Mouse (Mus musculus) brown adipose tissue, adult 24 weeks (tissue): ENCODE results near the gene Eif4e1b. TPM values are rescaled to one million over a fixed set of nuclear protein-coding genes. Genes with fewer than 3 reads are reported as not detected.
"Not testable (repeated sequence)": the region's sequence is repeated elsewhere in the genome, so short reads cannot be mapped to it uniquely, and the experiment has no call there.

Experiments used
- H3K27ac ChIP-seq: fragments of 200-500 bp; replicated peaks from 2 replicates; pipeline ENCODE4 v1.5.1; 2012; ENCODE audit warnings: low read depth, mild to moderate bottlenecking, low read length
- H3K4me1 ChIP-seq: fragments of 200-500 bp; 2 replicates; pipeline ENCODE4 v1.6.1; 2012; ENCODE audit warnings: low read length, mixed read lengths; ENCODE audit not compliant: control insufficient read depth, insufficient read depth, insufficient read length
- H3K4me3 ChIP-seq: fragments of 200-500 bp; 2 replicates; pipeline ENCODE4 v1.5.1; 2012; ENCODE audit warnings: low read depth, mild to moderate bottlenecking, low read length, moderate library complexity; ENCODE audit not compliant: insufficient read depth
- polyA plus RNA-seq: library from polyadenylated mRNA; stranded (reverse); fragments of >200 nt; gene quantifications from 2 replicates; pipeline ENCODE4 v1.2.4, GENCODE M21; 2012; ENCODE audit not compliant: missing spikeins, insufficient read depth, insufficient read length

Eif4e1b gene
- polyA plus RNA-seq, 1 experiment, result not detected

DNA sequence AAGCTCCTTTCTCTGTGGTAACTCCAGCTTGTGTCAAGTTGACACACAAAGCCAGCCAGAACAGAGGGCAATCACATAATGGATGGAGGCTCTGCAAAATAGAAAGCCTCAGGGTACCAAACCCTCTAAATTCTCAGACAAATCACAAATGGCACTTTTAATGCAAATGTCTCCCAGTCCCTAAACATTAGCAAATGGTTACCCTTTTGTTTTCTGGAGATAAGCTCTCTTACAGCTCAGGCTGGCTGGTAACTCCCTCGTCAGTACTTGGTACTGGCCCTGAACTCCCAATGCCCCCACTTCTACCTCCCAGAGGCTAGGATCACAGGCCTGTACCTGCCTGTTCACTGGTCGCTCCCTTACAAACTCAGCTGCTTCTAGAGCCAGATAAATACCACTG lies 563 bp upstream of the Eif4e1b start:
- Histone ChIP-seq H3K27ac (no peak overlapping the region), H3K4me3 (no peak overlapping the region), H3K4me1 (no peaks in the 10 kb centered on the region)

GRCm38 (mm10) chr13:54787591-54787990 lies 3.8 kb downstream of the Eif4e1b start:
- not testable (repeated sequence) for H3K4me3 ChIP-seq, H3K27ac ChIP-seq, H3K4me1 ChIP-seq

DNA sequence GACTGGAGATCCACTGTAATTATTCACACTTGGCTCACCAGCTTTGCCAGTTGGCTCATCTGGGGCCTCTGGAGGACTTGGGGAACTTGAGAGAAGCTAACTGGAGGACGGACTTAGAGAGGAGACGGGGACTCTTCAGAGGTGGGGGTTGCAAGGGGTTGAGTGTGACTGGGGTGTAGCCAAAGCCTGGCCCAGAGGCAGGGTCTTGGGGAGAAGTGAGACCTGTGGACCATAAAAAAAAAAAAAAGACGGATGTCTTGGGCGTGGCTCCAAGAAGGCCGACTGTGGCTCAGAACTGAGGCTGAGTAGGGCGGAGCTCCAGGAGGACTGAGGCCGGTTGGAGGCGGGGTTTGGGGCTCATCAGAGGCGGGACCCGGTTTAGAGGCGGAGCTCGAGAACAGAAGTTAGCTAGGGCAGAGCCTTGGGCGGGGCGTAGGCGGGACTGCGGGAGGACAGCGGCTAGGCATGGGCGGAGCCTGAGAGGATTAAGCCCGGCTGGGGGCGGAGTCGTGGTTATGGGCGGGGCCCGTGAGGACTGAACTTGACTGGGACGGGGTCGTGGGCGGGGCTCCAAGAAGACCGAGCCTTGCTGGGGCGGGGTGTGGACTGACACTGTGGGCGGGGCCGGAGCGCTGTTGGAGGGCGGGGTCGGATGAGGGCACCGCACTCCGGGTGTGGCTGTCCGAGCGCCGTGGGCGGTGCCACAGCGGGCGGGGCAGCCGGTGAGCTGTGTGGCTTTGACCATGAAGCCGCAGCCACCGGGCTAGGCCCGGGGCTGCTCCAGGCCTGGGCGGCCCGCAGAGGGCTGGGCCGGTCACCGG lies 5.2 kb downstream of the Eif4e1b start, which contains the start of gene Tspan17:
Gene Tspan17, plus strand, starts transcription at position 638 of the 821 bp plus-strand sequence.
- no peak within 1 kb of the TSS for H3K27ac ChIP-seq

DNA sequence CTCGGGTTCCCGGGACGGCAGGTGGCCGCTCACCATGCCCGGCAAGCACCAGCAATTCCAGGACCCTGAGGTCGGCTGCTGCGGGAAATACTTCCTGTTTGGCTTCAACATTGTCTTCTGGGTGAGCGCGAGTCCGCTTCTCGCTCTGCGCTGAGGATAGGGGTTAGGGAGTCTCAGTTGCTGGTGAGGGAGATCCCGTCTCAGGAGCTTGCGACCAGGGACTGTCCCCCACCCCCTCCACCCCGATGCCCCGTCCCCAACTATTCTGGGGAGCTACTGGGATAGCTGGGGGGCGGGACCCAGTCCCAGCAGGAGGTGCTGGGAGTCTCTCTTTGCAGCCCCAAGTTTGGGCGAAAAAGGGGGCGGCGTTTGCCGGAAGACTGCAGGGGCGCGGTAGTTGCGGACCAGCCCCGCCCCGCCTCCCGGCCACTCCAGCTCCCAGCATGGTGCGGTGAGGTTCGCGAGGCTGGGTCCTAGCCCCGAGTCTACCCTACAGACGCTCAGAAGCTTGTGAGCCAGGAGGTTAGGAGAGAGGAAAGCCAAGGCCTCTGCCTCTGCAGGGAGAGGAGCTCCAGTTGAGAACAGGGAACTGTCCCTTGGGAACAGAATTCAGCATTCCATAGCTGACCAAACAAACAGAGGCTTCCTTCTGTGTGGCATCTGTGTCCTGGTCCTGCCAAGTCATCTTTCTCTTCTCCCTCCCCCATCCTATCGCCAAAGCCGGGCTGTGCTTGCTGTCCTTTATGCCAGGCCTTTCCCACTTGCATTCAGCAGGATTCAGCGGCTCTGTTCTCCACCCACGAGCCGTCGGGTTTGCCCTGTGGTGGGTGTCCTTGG lies 6.0 kb downstream of the Eif4e1b start:
- H3K4me1 ChIP-seq, result peaks cover 5% of the 10 kb centered on the region
- no peak overlapping the region for H3K27ac ChIP-seq
- H3K4me3 ChIP-seq, result peak overlapping the region; percentile 90

More for the DNA sequence above, 5.2 kb downstream of the Eif4e1b start, which contains the start of gene Tspan17:
- H3K4me1 ChIP-seq, result peaks cover 5% of the 10 kb centered on the region
- H3K4me3 ChIP-seq, result peak within 1 kb of the TSS; percentile 90

DNA sequence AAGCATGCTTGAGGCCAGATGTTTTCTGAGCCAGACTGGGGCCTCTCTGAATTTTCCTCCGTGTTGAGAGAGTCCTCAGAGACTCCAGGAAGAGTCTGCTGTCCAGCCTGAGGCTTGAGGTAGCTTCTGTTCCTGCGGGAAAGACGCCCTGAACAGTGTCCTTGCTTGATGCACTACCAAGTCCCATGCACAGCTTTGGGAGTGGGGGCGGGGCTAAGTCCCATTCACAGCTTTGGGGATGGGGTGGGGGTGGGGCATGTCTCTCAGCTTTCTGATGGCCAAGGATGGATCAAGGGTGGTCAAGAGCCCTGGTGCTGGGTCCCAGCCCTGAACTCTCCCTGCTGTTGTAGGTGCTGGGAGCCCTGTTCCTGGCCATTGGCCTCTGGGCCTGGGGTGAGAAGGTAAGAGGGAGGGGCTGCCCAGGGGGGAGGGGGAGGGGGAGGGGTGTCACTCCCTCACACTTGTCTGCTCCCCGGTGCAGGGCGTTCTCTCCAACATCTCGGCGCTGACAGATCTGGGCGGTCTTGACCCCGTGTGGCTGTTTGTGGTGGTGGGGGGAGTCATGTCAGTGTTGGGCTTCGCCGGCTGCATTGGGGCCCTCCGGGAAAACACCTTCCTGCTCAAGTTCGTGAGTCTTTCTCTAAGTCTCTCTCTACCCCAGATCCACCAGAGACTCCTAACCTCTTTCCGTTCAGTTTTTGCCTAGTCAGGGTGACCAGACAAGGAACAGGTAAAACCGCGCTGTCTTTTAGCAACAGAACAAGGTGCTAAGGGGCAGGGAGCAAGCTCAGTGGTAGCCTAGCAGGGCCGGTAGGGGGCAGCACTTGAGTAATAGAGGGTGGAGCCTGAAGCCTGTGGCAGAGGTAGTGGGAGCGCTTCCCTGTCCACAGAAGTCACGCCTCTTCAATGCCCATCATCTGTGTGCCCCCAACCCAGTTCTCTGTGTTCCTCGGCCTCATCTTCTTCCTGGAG lies 8.7 kb downstream of the Eif4e1b start:
- H3K4me3 ChIP-seq, result no peak overlapping the region
- peaks cover 5% of the 10 kb centered on the region for H3K4me1 ChIP-seq
- H3K27ac ChIP-seq, result no peak overlapping the region

- Histone ChIP-seq H3K27ac (no peak overlapping the region), H3K4me1 (peaks cover 5% of the 10 kb centered on the region), H3K4me3 (no peak overlapping the region)
These were observed 10.3 kb downstream of the Eif4e1b start for GRCm38 (mm10) chr13:54794002-54794577.

DNA sequence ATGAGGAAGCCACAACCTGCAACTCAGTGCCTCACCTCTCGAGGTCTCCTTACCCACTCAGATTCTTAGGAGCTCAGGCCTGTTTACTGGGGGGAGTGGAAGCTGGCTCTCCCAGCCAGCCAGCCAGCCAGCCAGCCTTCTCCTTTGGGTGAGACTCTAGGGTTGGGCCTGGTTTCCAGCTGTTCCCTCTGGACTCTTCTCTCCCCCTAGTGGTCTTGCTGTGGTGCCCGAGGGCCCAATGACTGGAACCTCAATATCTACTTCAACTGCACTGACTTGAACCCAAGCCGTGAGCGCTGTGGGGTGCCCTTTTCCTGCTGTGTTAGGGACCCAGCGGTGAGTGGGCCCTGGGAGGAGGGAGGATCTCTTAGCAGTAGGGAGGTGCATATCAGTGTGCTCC lies 11.0 kb downstream of the Eif4e1b start:
- H3K4me1 ChIP-seq, result peaks cover 5% of the 10 kb centered on the region
- no peak overlapping the region for H3K4me3 ChIP-seq
- no peak overlapping the region for H3K27ac ChIP-seq

DNA sequence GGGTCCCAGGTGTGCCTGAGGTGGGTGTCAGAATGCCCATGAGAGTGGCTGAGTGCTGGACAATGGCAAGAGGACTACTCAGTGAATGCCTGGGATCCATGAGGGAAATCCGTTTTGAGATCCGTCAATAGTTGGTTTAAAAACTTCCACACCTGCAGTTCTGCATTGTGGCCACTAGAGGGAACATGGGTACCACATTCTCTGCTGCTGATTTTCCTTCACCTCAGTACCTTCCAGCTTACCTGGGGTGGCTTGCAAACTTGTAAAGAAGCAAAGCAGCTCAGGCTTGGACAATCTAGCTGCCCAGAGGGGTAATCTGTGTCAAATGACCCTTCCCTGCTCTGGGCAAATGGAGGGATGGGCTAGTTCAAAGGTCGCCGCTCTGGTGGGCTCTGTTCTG lies 13.6 kb downstream of the Eif4e1b start:
- Histone ChIP-seq H3K4me3 (no peak overlapping the region), H3K27ac (no peak overlapping the region), H3K4me1 (no peaks in the 10 kb centered on the region)

- no peak overlapping the region for H3K4me3 ChIP-seq
- no peak overlapping the region for H3K27ac ChIP-seq
- no peaks in the 10 kb centered on the region for H3K4me1 ChIP-seq
These were observed 14.3 kb downstream of the Eif4e1b start for GRCm38 (mm10) chr13:54797861-54798643.

DNA sequence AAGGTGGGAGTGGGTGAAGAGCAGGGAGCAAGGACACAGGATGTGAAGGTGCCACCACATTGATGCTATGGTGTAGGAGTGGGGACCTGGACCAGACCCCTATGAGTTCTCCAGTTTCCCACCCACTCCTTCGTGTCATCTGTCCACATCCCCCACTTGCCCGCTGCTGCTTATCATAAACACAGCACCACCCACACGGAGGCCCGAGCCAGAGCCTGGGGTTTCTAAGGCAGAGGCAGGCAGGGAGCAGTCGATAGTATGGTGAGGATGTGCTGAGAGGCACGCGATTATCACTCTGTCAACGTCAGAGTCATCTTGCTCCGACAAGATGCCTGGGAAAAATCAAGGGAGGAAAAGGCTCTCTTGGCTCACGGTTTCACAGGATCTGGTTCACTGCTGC lies 14.9 kb downstream of the Eif4e1b start:
- Histone ChIP-seq H3K27ac (no peak overlapping the region), H3K4me1 (no peaks in the 10 kb centered on the region)

GRCm38 (mm10) chr13:54799701-54800100 lies 15.9 kb downstream of the Eif4e1b start:
- no peak overlapping the region for H3K4me3 ChIP-seq
- H3K27ac ChIP-seq, result no peak overlapping the region
- H3K4me1 ChIP-seq, result no peaks in the 10 kb centered on the region

More for the DNA sequence above, 14.9 kb downstream of the Eif4e1b start:
- H3K4me3 ChIP-seq, result no peak overlapping the region

DNA sequence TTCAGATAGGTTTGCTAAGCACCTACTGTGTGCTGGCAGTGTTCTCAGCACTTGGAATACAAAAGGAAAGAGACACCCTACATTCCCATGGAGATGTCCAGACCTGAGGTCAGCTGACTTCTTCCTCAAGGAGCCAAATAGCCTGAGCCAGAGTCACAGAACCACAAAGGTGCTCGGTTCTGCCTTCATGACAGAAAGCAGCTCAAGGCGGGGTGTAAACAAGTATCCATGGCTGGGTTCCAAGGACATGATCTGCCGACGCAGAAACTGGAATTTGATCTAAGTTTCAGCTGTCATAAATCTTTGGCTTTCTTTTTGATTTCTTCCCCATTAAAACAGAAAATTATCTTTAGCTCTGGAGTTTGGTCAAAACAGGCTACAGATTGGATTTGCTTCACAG lies 16.4 kb downstream of the Eif4e1b start:
- no peak overlapping the region for H3K4me3 ChIP-seq
- no peaks in the 10 kb centered on the region for H3K4me1 ChIP-seq
- H3K27ac ChIP-seq, result no peak overlapping the region

GRCm38 (mm10) chr13:54803010-54803409 lies 19.2 kb downstream of the Eif4e1b start:
- no peak overlapping the region for H3K4me3 ChIP-seq
- H3K4me1 ChIP-seq, result no peaks in the 10 kb centered on the region
- H3K27ac ChIP-seq, result no peak overlapping the region
